Mouse (Mus musculus) olfactory bulb, adult 2 months (tissue): ENCODE measurements around the gene Trpm5.

ENCODE experiments used
- CTCF ChIP-seq: fragments of 200-500 bp; IDR thresholded peaks from 2 replicates; pipeline ENCODE4 v1.5.1; 2012; ENCODE audit warnings: low read depth, mild to moderate bottlenecking, low read length, moderate library complexity; ENCODE audit not compliant: insufficient read depth
- POLR2A ChIP-seq: fragments of 200-500 bp; IDR thresholded peaks from 2 replicates; pipeline ENCODE4 v1.6.1; 2012; ENCODE audit warnings: mild to moderate bottlenecking, low read depth, low read length, moderate library complexity; ENCODE audit not compliant: insufficient read depth

DNA sequence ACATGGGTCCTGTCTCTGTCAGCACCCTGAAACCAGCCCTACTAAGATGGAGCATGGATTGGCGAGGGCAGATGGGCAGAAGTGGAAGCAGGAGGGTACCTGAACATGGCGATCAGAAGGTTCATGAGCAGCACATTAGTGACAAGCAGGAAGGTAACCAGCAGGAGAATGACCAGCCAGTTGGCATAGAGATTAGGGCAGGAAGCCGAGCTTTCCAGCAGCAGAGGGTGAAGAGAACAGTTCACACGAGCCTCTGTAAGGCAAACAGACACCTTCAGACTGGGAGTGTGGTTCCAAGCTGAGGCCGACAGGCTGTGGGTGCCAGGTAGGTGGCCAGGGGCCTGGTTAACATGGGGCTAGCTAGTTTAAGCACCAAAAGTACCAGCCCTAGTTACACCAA lies 19.0 kb downstream of the Trpm5 start:
- TF ChIP-seq POLR2A (no peak), CTCF (no peak)
